Mouse (Mus musculus): ENCODE measurements around the gene Prkag2. TPM values are rescaled to one million over a fixed set of nuclear protein-coding genes. Genes with fewer than 3 reads are reported as not detected.

Gene Prkag2
- polyA plus RNA-seq, 1 experiment from 2014 or later, result 3.9 TPM

- no peak for ATAC-seq (ENCODE audit: insufficient read depth)
- H3K4me2 ChIP-seq, result no peak overlapping the region
- no peaks in the 10 kb centered on the region for H3K27me3 ChIP-seq
- no peak overlapping the region for H3K4me3 ChIP-seq (replicated peaks)
- H3K9me3 ChIP-seq (replicated peaks), result no peaks in the 10 kb centered on the region
- no peaks in the 10 kb centered on the region for H3K36me3 ChIP-seq (replicated peaks)
- peaks cover 9% of the 10 kb centered on the region; the same call in 1 of the 2 replicates for H3K4me1 ChIP-seq (replicated peaks)
- WGBS (ENCODE audit: insufficient replicate concordance), result 51% methylated on average over 5 of the region's 5 CpGs
- no peak overlapping the region for H3K9ac ChIP-seq
- H3K27ac ChIP-seq (replicated peaks), result no peak overlapping the region
Observed at GRCm38 (mm10) chr5:24938046-24938822, 162.2 kb downstream of the Prkag2 start.

GRCm38 (mm10) chr5:24936451-24936850 is 164.0 kb downstream of the Prkag2 start:
- WGBS (ENCODE audit: insufficient replicate concordance), result 18% methylated on average over 8 of the region's 8 CpGs

GRCm38 (mm10) chr5:24935446-24935845 is 165.0 kb downstream of the Prkag2 start:
- Histone ChIP-seq H3K4me1 (replicated peaks) (peaks cover 22% of the 10 kb centered on the region; the same call in 1 of the 2 replicates), H3K27ac (replicated peaks) (no peak overlapping the region), H3K9ac (no peak overlapping the region), H3K4me2 (no peak overlapping the region), H3K9me3 (replicated peaks) (no peaks in the 10 kb centered on the region), H3K27me3 (no peaks in the 10 kb centered on the region), H3K36me3 (replicated peaks) (no peaks in the 10 kb centered on the region), H3K4me3 (replicated peaks) (no peak overlapping the region)
- WGBS (ENCODE audit: insufficient replicate concordance), result 83% methylated on average over 10 of the region's 10 CpGs
- no peak for ATAC-seq (ENCODE audit: insufficient read depth)

More at GRCm38 (mm10) chr5:24936451-24936850, 164.0 kb downstream of the Prkag2 start:
- Histone ChIP-seq H3K4me2 (no peak overlapping the region), H3K9me3 (replicated peaks) (no peaks in the 10 kb centered on the region), H3K4me1 (replicated peaks) (peaks cover 14% of the 10 kb centered on the region; the same call in 1 of the 2 replicates), H3K4me3 (replicated peaks) (no peak overlapping the region), H3K27me3 (no peaks in the 10 kb centered on the region), H3K9ac (no peak overlapping the region), H3K36me3 (replicated peaks) (no peaks in the 10 kb centered on the region), H3K27ac (replicated peaks) (no peak overlapping the region)
- ATAC-seq (ENCODE audit: insufficient read depth), result no peak; the same call in 1 of the 2 replicates

- H3K9me3 ChIP-seq (replicated peaks), result no peaks in the 10 kb centered on the region
- H3K36me3 ChIP-seq (replicated peaks), result no peaks in the 10 kb centered on the region
- H3K27ac ChIP-seq (replicated peaks), result no peak overlapping the region
- H3K4me3 ChIP-seq (replicated peaks), result no peak overlapping the region
- H3K9ac ChIP-seq, result no peak overlapping the region
- no peak overlapping the region for H3K4me2 ChIP-seq
- H3K4me1 ChIP-seq (replicated peaks), result peaks cover 36% of the 10 kb centered on the region
- no peaks in the 10 kb centered on the region for H3K27me3 ChIP-seq
- 82% methylated on average over 1 of the region's 1 CpGs for WGBS (ENCODE audit: insufficient replicate concordance)
- ATAC-seq (ENCODE audit: insufficient read depth), result no peak
Observed at GRCm38 (mm10) chr5:24933760-24934159, 166.7 kb downstream of the Prkag2 start.

GRCm38 (mm10) chr5:24931578-24932185 is 168.8 kb downstream of the Prkag2 start:
- WGBS (ENCODE audit: insufficient replicate concordance), result 70% methylated on average over 10 of the region's 10 CpGs
- H3K9me3 ChIP-seq (replicated peaks), result no peaks in the 10 kb centered on the region
- no peaks in the 10 kb centered on the region for H3K36me3 ChIP-seq (replicated peaks)
- no peak overlapping the region for H3K4me3 ChIP-seq (replicated peaks)
- no peak overlapping the region for H3K9ac ChIP-seq
- no peak overlapping the region for H3K27ac ChIP-seq (replicated peaks)
- ATAC-seq (ENCODE audit: insufficient read depth), result no peak
- peaks cover 54% of the 10 kb centered on the region for H3K4me1 ChIP-seq (replicated peaks)
- H3K4me2 ChIP-seq, result no peak overlapping the region
- H3K27me3 ChIP-seq, result no peaks in the 10 kb centered on the region

- 70% methylated on average over 8 of the region's 8 CpGs for WGBS (ENCODE audit: insufficient replicate concordance)
- ATAC-seq (ENCODE audit: insufficient read depth), result no peak
- no peaks in the 10 kb centered on the region for H3K9me3 ChIP-seq (replicated peaks)
- H3K4me1 ChIP-seq (replicated peaks), result peaks cover 48% of the 10 kb centered on the region
- no peaks in the 10 kb centered on the region for H3K36me3 ChIP-seq (replicated peaks)
- H3K27me3 ChIP-seq, result no peaks in the 10 kb centered on the region
- no peak overlapping the region for H3K4me2 ChIP-seq
- no peak overlapping the region for H3K4me3 ChIP-seq (replicated peaks)
- no peak overlapping the region for H3K9ac ChIP-seq
- no peak overlapping the region for H3K27ac ChIP-seq (replicated peaks)
Observed at GRCm38 (mm10) chr5:24930831-24931577, 169.4 kb downstream of the Prkag2 start.

GRCm38 (mm10) chr5:24928816-24929215 is 171.6 kb downstream of the Prkag2 start:
- Histone ChIP-seq H3K4me3 (replicated peaks) (no peak overlapping the region), H3K9ac (no peak overlapping the region), H3K27me3 (no peaks in the 10 kb centered on the region), H3K27ac (replicated peaks) (no peak overlapping the region), H3K9me3 (replicated peaks) (no peaks in the 10 kb centered on the region), H3K36me3 (replicated peaks) (no peaks in the 10 kb centered on the region), H3K4me2 (no peak overlapping the region), H3K4me1 (replicated peaks) (peaks cover 48% of the 10 kb centered on the region)
- no peak for ATAC-seq (ENCODE audit: insufficient read depth)
- 80% methylated on average over 4 of the region's 4 CpGs for WGBS (ENCODE audit: insufficient replicate concordance)

- Histone ChIP-seq H3K36me3 (replicated peaks) (no peaks in the 10 kb centered on the region), H3K4me2 (peak overlapping the region; percentile 60), H3K4me3 (replicated peaks) (no peak overlapping the region; the same call in 1 of the 2 replicates), H3K9me3 (replicated peaks) (no peaks in the 10 kb centered on the region), H3K27me3 (no peaks in the 10 kb centered on the region), H3K9ac (0 out of 2 replicates have a peak overlapping the region, but pooled peaks have one; percentile 16), H3K4me1 (replicated peaks) (peaks cover 48% of the 10 kb centered on the region), H3K27ac (replicated peaks) (peak overlapping the region; percentile 53)
- peak; percentile 89 for ATAC-seq (ENCODE audit: insufficient read depth)
- WGBS (ENCODE audit: insufficient replicate concordance), result 10% methylated on average over 8 of the region's 8 CpGs
Observed at GRCm38 (mm10) chr5:24927706-24928105, 172.7 kb downstream of the Prkag2 start.

- Histone ChIP-seq H3K9ac (no peak overlapping the region), H3K9me3 (replicated peaks) (no peaks in the 10 kb centered on the region), H3K4me1 (replicated peaks) (peaks cover 4% of the 10 kb centered on the region; the same call in 1 of the 2 replicates), H3K4me3 (replicated peaks) (no peak overlapping the region), H3K4me2 (no peak overlapping the region), H3K36me3 (replicated peaks) (no peaks in the 10 kb centered on the region), H3K27me3 (no peaks in the 10 kb centered on the region), H3K27ac (replicated peaks) (no peak overlapping the region)
- no peak for ATAC-seq (ENCODE audit: insufficient read depth)
- WGBS (ENCODE audit: insufficient replicate concordance), result 41% methylated on average over 1 of the region's 1 CpGs
Observed at GRCm38 (mm10) chr5:24919155-24919554, 181.3 kb downstream of the Prkag2 start.

GRCm38 (mm10) chr5:24916511-24916910 is 183.9 kb downstream of the Prkag2 start:
- no peaks in the 10 kb centered on the region for H3K27me3 ChIP-seq
- ATAC-seq (ENCODE audit: insufficient read depth), result no peak
- WGBS (ENCODE audit: insufficient replicate concordance), result 49% methylated on average over 4 of the region's 4 CpGs
- H3K4me1 ChIP-seq (replicated peaks), result peaks cover 4% of the 10 kb centered on the region
- no peaks in the 10 kb centered on the region for H3K36me3 ChIP-seq (replicated peaks)
- H3K9ac ChIP-seq, result no peak overlapping the region
- no peak overlapping the region for H3K27ac ChIP-seq (replicated peaks)
- no peak overlapping the region for H3K4me3 ChIP-seq (replicated peaks)
- no peak overlapping the region for H3K4me2 ChIP-seq
- no peaks in the 10 kb centered on the region for H3K9me3 ChIP-seq (replicated peaks)

GRCm38 (mm10) chr5:24915119-24915518 is 185.3 kb downstream of the Prkag2 start:
- H3K4me2 ChIP-seq, result no peak overlapping the region
- no peaks in the 10 kb centered on the region for H3K9me3 ChIP-seq (replicated peaks)
- H3K36me3 ChIP-seq (replicated peaks), result no peaks in the 10 kb centered on the region
- H3K27ac ChIP-seq (replicated peaks), result no peak overlapping the region
- H3K4me1 ChIP-seq (replicated peaks), result peaks cover 4% of the 10 kb centered on the region
- 32% methylated on average over 5 of the region's 5 CpGs for WGBS (ENCODE audit: insufficient replicate concordance)
- no peak for ATAC-seq (ENCODE audit: insufficient read depth)
- no peak overlapping the region for H3K9ac ChIP-seq
- H3K4me3 ChIP-seq (replicated peaks), result no peak overlapping the region
- no peaks in the 10 kb centered on the region for H3K27me3 ChIP-seq

Data from liver, embryonic 15.5 days (tissue).